Mouse (Mus musculus) neural tube, embryonic 14.5 days (tissue): ENCODE measurements around the gene Rab4b. TPM values are rescaled to one million over a fixed set of nuclear protein-coding genes. Genes with fewer than 3 reads are reported as not detected.

Source experiments
- ATAC-seq: fragments of 200-750 bp; cut with Nextera tagmentation; 2 replicates; pipeline ENCODE4 v1.8.0; 2017; ENCODE audit warnings: low read depth, mild to moderate bottlenecking, moderate TSS enrichment, moderate library complexity
- H3K27ac ChIP-seq: fragments of 300-500 bp; sonication (generic); 2 replicates; pipeline ENCODE4 v1.5.1; 2014; ENCODE audit warnings: low read depth, mild to moderate bottlenecking, control low read depth, low read length, moderate library complexity, mixed read lengths
- H3K27me3 ChIP-seq: fragments of 300-500 bp; sonication (generic); 2 replicates; pipeline ENCODE4 v1.6.1; 2014; ENCODE audit warnings: low read length; ENCODE audit not compliant: control insufficient read depth, insufficient read depth
- H3K36me3 ChIP-seq: fragments of 300-500 bp; sonication (generic); 2 replicates; pipeline ENCODE4 v1.6.1; 2014; ENCODE audit warnings: low read length, mixed read lengths; ENCODE audit not compliant: control insufficient read depth, insufficient read depth
- H3K4me1 ChIP-seq: fragments of 300-500 bp; sonication (generic); 2 replicates; pipeline ENCODE4 v1.6.1; 2014; ENCODE audit warnings: low read length; ENCODE audit not compliant: control insufficient read depth, insufficient read depth
- H3K4me2 ChIP-seq: fragments of 300-500 bp; sonication (generic); 2 replicates; pipeline ENCODE4 v1.6.1; 2014; ENCODE audit warnings: mild to moderate bottlenecking, low read depth, low read length, control low read depth
- H3K4me3 ChIP-seq: fragments of 300-500 bp; sonication (generic); 2 replicates; pipeline ENCODE4 v1.5.1; 2014; ENCODE audit warnings: low read depth, low read length, control low read depth, mixed read lengths
- H3K9ac ChIP-seq: fragments of 300-500 bp; sonication (generic); replicated peaks from 2 replicates; pipeline ENCODE4 v1.6.1; 2014; ENCODE audit warnings: low read depth, mild to moderate bottlenecking, control low read depth, low read length, mixed read lengths
- H3K9me3 ChIP-seq: fragments of 300-500 bp; sonication (generic); 2 replicates; pipeline ENCODE4 v1.6.1; 2016; ENCODE audit warnings: low read length; ENCODE audit not compliant: control insufficient read depth
- WGBS: fragments of 180-500 bp; shearing (Covaris S2); extraction: QIAGEN DNeasy Blood & Tissue Kit; methylation state at CpG from one replicate; pipeline ENCODE4 v1.1.7; 2014; 5-methylcytosine and 5-hydroxymethylcytosine counted together
- polyA plus RNA-seq: library from polyadenylated mRNA; unstranded; fragments of >200 nt; fragmentation: Nextera tagmentation; extraction: Ambion mirVana; gene quantifications from 2 replicates; pipeline ENCODE4 v1.2.1, GENCODE M21; 2014

Gene Rab4b
- polyA plus RNA-seq, 1 experiment from 2014 or later: 100.0 TPM

DNA sequence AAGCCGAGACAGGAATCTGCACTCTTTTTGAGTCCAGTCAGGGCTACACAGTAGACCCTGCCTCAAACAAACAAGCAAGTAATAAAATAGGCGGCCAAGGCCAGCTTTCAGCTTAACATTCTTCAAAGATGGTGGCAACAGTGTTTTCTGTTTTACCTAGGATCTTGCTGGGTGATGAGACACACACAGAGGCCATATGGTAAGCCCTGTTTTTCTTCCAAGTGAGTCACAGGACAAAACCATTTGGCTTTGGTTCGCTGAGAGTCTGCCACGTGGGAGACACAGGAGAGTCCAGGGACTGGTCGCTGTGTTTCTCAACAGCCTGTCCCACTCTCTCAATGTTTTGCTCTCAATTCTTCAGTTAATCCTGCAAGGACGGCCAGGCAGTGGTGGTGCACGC lies 39.9 kb upstream of the Rab4b start:
- Histone ChIP-seq H3K4me1 (0 out of 2 replicates have a peak, but pooled peaks cover 2% of the 10 kb centered on the region), H3K9me3 (no peaks in the 10 kb centered on the region), H3K27ac (no peak overlapping the region), H3K36me3 (peaks cover 15% of the 10 kb centered on the region; the same call in 1 of the 2 replicates), H3K27me3 (no peaks in the 10 kb centered on the region), H3K9ac (no peak overlapping the region), H3K4me3 (no peak overlapping the region), H3K4me2 (no peak overlapping the region)
- ATAC-seq: no peak
- WGBS: 87% methylated on average over 7 of the region's 7 CpGs

DNA sequence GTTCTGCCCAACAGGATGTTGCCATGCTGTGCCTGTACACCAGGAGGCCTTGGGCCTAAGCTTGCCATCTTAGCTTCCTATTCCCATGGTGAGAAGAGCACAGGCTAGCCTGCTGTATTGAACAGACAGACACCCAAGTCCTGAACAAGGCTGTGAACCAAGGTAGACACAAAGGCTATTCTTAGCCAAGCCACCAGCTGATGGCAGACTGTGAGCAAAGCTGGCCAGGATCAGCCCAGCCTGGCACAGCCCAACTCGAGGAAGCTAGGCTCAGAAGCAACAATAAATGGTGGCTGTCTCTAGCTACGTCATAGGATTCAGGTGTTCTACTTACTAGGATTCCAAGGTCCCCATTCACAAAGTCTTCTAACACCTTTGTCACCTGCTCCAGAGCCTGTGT lies 33.9 kb upstream of the Rab4b start:
- no peaks in the 10 kb centered on the region for H3K9me3 ChIP-seq
- peaks cover 58% of the 10 kb centered on the region for H3K36me3 ChIP-seq
- no peaks in the 10 kb centered on the region for H3K27me3 ChIP-seq
- H3K4me2 ChIP-seq: no peak overlapping the region
- 85% methylated on average over 2 of the region's 2 CpGs for WGBS
- H3K9ac ChIP-seq: no peak overlapping the region
- H3K4me1 ChIP-seq: no peaks in the 10 kb centered on the region
- H3K4me3 ChIP-seq: no peak overlapping the region
- no peak overlapping the region for H3K27ac ChIP-seq
- ATAC-seq: no peak

DNA sequence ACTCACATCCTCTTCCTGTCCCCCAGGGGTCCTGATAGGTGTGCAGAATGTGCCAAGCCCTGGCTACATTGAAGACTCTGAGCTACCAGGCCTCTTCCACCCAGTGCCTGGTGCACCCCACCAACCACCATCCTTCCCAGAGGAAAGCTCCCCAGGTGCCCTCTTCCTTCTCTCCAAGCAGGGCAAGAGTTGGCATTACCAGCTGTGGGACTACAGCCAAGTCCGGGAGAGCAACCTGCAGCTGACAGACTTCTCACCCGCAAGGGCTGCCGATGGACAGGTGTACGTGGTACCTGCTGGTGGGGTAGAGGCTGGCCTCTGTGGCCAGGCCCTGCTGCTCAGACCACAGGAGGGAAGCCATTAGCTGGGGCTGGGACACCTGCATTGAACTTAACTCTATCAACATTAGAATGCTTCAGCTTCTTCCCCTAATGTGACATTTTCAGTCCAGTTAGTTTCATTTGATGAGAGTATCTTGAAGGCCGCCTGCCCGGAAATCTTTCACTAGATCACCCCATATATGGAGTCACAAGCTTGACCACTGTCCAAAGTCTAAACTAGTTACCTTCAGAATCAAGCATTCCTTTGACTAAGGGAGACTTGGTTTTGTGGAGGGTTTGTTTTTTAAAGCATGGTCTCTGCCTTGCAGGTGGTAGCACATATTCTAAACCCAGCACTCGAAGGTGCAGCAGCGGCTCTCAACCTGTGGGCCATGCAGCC lies 25.2 kb upstream of the Rab4b start:
- H3K9me3 ChIP-seq: no peaks in the 10 kb centered on the region
- no peaks in the 10 kb centered on the region for H3K4me1 ChIP-seq
- ATAC-seq: no peak
- H3K9ac ChIP-seq: no peak overlapping the region
- no peak overlapping the region for H3K4me3 ChIP-seq
- peaks cover 23% of the 10 kb centered on the region; the same call in 1 of the 2 replicates for H3K36me3 ChIP-seq
- WGBS: 97% methylated on average over 8 of the region's 8 CpGs
- H3K4me2 ChIP-seq: no peak overlapping the region
- no peaks in the 10 kb centered on the region for H3K27me3 ChIP-seq
- H3K27ac ChIP-seq: no peak overlapping the region

DNA sequence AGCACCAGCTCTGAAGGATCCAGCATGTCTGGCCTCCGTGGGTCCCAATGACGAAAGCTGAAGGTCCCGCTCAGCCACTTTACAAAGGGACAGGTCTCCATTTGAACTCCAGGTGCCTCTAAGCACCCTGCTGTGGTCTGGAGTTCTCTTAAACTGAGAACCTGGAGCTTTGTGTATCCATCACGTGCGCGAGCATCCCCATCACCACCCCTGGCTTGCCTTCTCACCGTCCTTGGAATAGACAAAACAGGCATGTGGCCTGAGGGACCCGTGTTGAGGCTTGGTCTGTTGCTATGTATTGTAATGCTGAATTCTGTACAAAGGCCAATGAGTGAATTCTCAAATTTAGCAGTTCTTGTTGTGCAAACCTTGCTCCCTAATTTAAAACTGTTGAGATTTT lies 20.1 kb upstream of the Rab4b start:
- Histone ChIP-seq H3K4me3 (no peak overlapping the region), H3K4me1 (peaks cover 14% of the 10 kb centered on the region), H3K9ac (no peak overlapping the region), H3K9me3 (no peaks in the 10 kb centered on the region), H3K27ac (no peak overlapping the region), H3K36me3 (0 out of 2 replicates have a peak, but pooled peaks cover 4% of the 10 kb centered on the region), H3K27me3 (no peaks in the 10 kb centered on the region), H3K4me2 (no peak overlapping the region)
- no peak for ATAC-seq
- 95% methylated on average over 8 of the region's 8 CpGs for WGBS

DNA sequence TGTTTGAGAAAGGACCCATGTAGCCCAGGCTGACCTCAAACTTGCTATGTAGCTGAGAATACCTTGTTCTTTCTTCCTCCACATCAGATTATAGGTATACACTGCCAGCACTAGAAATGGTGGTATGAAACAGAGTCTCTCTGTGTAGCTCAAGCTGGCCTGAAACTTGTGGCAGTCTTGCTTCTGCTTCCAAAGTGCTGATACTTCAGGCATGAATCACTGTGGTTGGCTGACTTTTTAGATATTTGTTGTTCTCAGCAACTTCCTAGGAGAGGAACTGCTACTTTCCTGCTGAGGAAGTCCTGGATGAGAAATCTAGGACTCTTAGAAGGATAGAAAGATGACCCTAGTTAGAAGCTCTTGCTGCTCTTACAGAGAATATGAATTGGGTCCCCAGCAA lies 19.7 kb upstream of the Rab4b start:
- ATAC-seq: no peak
- Histone ChIP-seq H3K4me3 (no peak overlapping the region), H3K27ac (no peak overlapping the region), H3K36me3 (0 out of 2 replicates have a peak, but pooled peaks cover 2% of the 10 kb centered on the region), H3K9me3 (no peaks in the 10 kb centered on the region), H3K4me2 (no peak overlapping the region), H3K9ac (no peak overlapping the region), H3K27me3 (no peaks in the 10 kb centered on the region), H3K4me1 (peaks cover 18% of the 10 kb centered on the region)

DNA sequence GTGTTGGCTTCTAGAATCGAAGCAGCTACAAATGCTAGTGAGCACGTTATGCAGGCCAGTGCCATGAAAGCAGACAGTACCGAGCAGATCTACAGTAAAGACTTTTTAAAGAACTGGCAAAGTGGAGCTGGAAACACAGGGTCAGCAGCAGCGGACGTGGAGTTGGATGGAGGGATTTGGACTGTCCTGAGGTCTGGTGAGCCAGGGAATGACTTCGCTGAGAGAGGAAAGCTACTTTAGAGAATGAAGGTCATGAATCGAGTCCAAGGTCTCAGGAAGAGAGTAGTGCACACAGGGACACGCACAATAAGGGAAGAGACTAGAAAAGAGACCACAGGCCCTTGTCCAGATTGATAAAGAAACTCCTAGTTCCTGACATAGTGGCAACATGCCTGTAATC lies 18.9 kb upstream of the Rab4b start:
- Histone ChIP-seq H3K27ac (no peak overlapping the region), H3K4me2 (no peak overlapping the region)

DNA sequence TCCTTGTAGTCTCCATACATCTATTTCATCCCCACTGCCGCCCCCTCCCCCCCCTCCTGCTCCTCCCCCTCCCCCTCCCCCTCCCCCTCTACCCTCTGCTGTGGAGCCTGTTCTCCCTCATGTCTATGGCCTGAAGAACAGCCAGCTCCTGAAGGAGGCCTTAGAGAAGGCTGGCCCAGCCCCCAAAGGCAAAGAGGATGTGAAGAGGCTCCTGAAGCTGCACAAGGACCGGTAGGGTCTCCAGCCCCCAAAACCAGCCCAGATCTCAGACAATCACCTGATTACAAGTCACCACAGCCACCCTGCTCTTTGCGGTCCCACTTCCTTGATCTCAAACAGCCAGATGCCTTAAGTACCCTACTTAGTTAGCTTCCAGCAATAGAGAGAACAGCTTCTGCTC lies 18.4 kb upstream of the Rab4b start:
- H3K27me3 ChIP-seq: no peaks in the 10 kb centered on the region
- H3K9me3 ChIP-seq: no peaks in the 10 kb centered on the region
- H3K9ac ChIP-seq: no peak overlapping the region
- ATAC-seq: no peak
- 86% methylated on average over 3 of the region's 3 CpGs for whole genome bisulfite sequencing
- no peak overlapping the region for H3K27ac ChIP-seq
- H3K4me2 ChIP-seq: no peak overlapping the region; the same call in 1 of the 2 replicates
- no peak overlapping the region for H3K4me3 ChIP-seq
- peaks cover 18% of the 10 kb centered on the region for H3K4me1 ChIP-seq
- H3K36me3 ChIP-seq: peaks cover 4% of the 10 kb centered on the region

More for the DNA sequence above, 18.9 kb upstream of the Rab4b start:
- 93% methylated on average over 8 of the region's 8 CpGs for WGBS
- Histone ChIP-seq H3K9ac (no peak overlapping the region), H3K36me3 (0 out of 2 replicates have a peak, but pooled peaks cover 2% of the 10 kb centered on the region), H3K27me3 (no peaks in the 10 kb centered on the region), H3K4me3 (no peak overlapping the region), H3K9me3 (no peaks in the 10 kb centered on the region), H3K4me1 (peaks cover 18% of the 10 kb centered on the region)
- ATAC-seq: no peak

DNA sequence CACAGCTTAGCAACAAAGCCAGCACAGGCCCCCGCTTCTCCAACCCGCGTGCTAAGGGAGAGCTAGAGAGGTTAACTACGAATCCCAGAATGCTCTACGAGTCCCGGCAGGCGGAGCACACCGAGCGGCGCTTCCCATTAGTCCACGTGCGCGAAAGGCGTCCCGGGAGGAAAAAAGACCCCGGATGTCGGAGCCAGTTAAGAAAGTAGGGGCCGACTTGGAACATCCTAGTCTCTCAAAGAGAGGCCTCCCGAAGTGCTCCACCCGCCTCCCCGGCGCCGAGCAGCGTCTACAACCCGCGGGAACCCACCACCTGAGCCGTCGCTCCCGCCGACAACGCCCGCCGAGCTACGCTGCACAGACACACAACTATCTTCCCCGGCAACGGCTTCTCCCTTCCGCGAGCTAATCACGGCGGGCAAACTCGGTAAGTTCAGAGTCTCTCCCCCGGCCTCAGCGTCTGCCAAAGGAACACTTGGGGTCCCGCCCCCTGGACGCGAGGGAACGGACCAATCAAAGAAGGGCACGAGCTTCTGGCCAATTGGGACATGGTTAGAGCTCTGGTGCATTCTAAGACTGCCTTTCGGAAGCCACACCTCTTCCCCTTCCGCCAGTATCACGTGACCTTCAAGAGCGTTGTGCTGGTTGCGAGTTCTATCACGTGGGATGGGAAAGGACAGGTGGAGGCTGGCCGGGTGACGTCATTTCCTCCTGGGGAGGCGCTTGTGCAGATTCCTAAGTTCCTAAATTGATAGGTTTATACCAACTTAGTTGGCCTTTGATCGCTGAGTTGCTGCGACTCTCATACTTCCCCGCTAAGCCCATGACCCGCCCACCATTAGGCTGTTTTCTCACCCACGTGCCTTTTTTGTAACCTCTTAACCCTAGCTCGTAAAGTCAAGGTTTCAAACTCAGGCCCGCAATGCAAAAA lies 17.2 kb upstream of the Rab4b start, which contains the start of the genes BC024978 and Snrpa:
TSS of gene BC024978 (plus strand) at position 101 of the 931 bp plus-strand sequence.
TSS of gene Snrpa (minus strand) at position 591 of the 931 bp plus-strand sequence.
- WGBS: under 1% methylated on average over 61 of the region's 64 CpGs
- H3K9me3 ChIP-seq: no peaks in the 10 kb centered on the region
- H3K9ac ChIP-seq: peak within 1 kb of the TSS; percentile 75
- H3K4me3 ChIP-seq: peak within 1 kb of the TSS; percentile 79
- H3K27ac ChIP-seq: peak within 1 kb of the TSS; percentile 96
- H3K4me2 ChIP-seq: peak within 1 kb of the TSS; percentile 84
- H3K36me3 ChIP-seq: peaks cover 16% of the 10 kb centered on the region
- H3K4me1 ChIP-seq: peaks cover 18% of the 10 kb centered on the region
- peak; percentile 99 for ATAC-seq
- H3K27me3 ChIP-seq: no peaks in the 10 kb centered on the region
